Mouse (Mus musculus): ENCODE data around the gene Il6st. TPM values are rescaled to one million over a fixed set of nuclear protein-coding genes. Genes with fewer than 3 reads are reported as not detected.

The Il6st gene
- polyA plus RNA-seq, 1 experiment, result 65.0 TPM

DNA sequence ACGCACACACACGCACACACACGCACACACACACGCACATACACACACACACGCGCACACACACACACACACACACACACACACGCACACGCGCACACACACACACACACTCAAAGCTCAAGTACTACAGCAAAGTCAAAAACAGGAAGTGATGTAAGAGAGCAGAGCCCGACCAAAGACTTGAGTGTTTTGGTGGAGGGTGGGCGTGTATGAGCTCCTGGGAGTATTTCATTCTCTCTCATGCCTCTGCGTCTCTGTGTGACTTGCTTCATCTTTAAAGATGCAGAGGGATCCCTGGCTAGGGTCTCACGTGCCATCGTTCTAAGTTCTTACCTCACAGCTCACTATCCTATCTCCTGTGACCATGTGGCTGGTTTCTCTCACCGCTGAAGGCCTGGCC is 36.3 kb upstream of the Il6st start:
- H3K4me1 ChIP-seq (ENCODE audit: control insufficient read depth, insufficient read depth, low read length), result peaks cover 1% of the 10 kb centered on the region
- no peak for TF ChIP-seq CTCF (IDR thresholded peaks at IDR 0.05; ENCODE audit: low read depth, low read length)
- TF ChIP-seq POLR2A (IDR thresholded peaks at IDR 0.05; ENCODE audit: insufficient read depth, low read length), result no peak
- no peak for TF ChIP-seq EP300 (IDR thresholded peaks at IDR 0.05; ENCODE audit: insufficient read depth, low read depth, low read length)
- H3K27ac ChIP-seq (ENCODE audit: insufficient read depth, low read length), result no peak overlapping the region
- H3K9ac ChIP-seq (ENCODE audit: low read depth, poor library complexity, severe bottlenecking), result no peak overlapping the region
- no peak overlapping the region for H3K4me3 ChIP-seq (ENCODE audit: low read depth, low read length)
- no peaks in the 10 kb centered on the region for H3K9me3 ChIP-seq (replicated peaks; ENCODE audit: control insufficient read depth, insufficient read depth, low read length, poor library complexity, severe bottlenecking)
- no peaks in the 10 kb centered on the region for H3K27me3 ChIP-seq (ENCODE audit: control insufficient read depth, insufficient read depth, low read length, poor library complexity, severe bottlenecking)
- H3K36me3 ChIP-seq (ENCODE audit: control insufficient read depth, insufficient read depth, low read length, poor library complexity, severe bottlenecking), result no peaks in the 10 kb centered on the region

DNA sequence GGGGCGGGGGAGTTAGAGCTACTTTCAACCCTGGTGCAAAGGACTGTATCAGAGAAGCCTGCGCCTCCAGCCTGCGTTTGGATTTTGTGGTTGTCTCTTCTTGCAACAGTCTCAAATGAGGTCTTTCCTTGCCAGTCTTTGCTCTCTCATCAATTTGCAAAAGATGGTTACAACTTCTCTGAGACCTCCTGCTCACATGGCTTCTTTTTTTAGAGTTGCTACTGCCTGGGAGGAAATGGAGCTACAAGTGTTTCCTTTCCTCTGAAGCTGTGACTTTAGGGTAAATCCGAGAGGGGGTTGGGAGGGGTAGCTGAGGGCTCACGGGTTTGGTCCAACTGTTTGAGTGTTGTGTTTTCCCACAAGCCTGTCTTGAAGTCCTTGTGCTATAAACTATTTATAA is 30.6 kb upstream of the Il6st start:
- no peaks in the 10 kb centered on the region for H3K36me3 ChIP-seq (ENCODE audit: control insufficient read depth, insufficient read depth, low read length, poor library complexity, severe bottlenecking)
- no peak overlapping the region for H3K4me3 ChIP-seq (ENCODE audit: low read depth, low read length)
- TF ChIP-seq EP300 (IDR thresholded peaks at IDR 0.05; ENCODE audit: insufficient read depth, low read depth, low read length) (no peak), POLR2A (IDR thresholded peaks at IDR 0.05; ENCODE audit: insufficient read depth, low read length) (no peak), CTCF (IDR thresholded peaks at IDR 0.05; ENCODE audit: low read depth, low read length) (no peak)
- H3K27ac ChIP-seq (ENCODE audit: insufficient read depth, low read length), result no peak overlapping the region
- no peaks in the 10 kb centered on the region for H3K27me3 ChIP-seq (ENCODE audit: control insufficient read depth, insufficient read depth, low read length, poor library complexity, severe bottlenecking)
- no peaks in the 10 kb centered on the region for H3K4me1 ChIP-seq (ENCODE audit: control insufficient read depth, insufficient read depth, low read length)
- H3K9ac ChIP-seq (ENCODE audit: low read depth, poor library complexity, severe bottlenecking), result no peak overlapping the region
- H3K9me3 ChIP-seq (replicated peaks; ENCODE audit: control insufficient read depth, insufficient read depth, low read length, poor library complexity, severe bottlenecking), result no peaks in the 10 kb centered on the region

DNA sequence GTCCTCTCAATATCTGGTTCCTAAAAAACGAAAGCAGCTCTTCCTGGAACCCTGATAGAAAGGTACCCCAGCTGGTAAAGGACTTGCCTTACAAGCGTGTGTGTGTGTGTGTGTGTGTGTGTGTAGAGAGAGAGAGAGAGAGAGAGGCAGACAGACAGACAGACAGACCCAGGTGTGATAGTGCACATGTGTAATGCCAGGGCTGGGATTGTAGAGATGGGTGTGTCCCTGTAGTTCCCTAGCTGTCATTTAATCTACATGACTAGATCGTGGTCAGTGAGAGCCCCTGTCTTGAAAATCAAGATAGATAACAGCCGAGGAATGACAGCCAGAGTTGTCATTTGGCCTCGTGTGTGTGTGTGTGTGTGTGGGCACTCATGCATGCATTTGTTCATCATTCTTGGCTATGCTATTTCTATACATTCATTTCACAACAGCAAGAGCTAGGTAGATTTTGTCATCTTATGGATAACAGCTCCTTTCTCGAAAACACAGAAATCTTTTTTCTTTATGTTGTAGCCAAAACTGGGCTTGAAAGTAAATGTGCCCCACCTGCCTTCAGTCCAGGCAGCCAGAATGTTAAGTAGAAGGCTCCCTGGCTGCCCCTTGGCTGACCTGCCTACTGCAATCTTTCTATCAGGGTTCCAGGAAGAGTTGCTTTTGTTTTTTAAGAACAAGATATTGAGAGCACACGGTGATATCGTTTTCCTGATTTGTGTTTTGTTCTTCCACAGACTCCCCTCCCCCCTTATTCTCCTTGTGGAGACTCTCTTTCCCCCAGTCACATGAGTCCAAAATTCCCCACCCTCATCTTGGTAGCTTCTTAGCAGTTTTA is 28.4 kb upstream of the Il6st start:
- Histone ChIP-seq H3K36me3 (ENCODE audit: control insufficient read depth, insufficient read depth, low read length, poor library complexity, severe bottlenecking) (no peaks in the 10 kb centered on the region), H3K4me1 (ENCODE audit: control insufficient read depth, insufficient read depth, low read length) (peaks cover 4% of the 10 kb centered on the region), H3K27ac (ENCODE audit: insufficient read depth, low read length) (no peak overlapping the region), H3K4me3 (ENCODE audit: low read depth, low read length) (no peak overlapping the region), H3K9ac (ENCODE audit: low read depth, poor library complexity, severe bottlenecking) (no peak overlapping the region), H3K9me3 (replicated peaks; ENCODE audit: control insufficient read depth, insufficient read depth, low read length, poor library complexity, severe bottlenecking) (no peaks in the 10 kb centered on the region), H3K27me3 (ENCODE audit: control insufficient read depth, insufficient read depth, low read length, poor library complexity, severe bottlenecking) (no peaks in the 10 kb centered on the region)
- TF ChIP-seq POLR2A (IDR thresholded peaks at IDR 0.05; ENCODE audit: insufficient read depth, low read length), result no peak
- no peak for TF ChIP-seq EP300 (IDR thresholded peaks at IDR 0.05; ENCODE audit: insufficient read depth, low read depth, low read length)
- TF ChIP-seq CTCF (IDR thresholded peaks at IDR 0.05; ENCODE audit: low read depth, low read length), result no peak

DNA sequence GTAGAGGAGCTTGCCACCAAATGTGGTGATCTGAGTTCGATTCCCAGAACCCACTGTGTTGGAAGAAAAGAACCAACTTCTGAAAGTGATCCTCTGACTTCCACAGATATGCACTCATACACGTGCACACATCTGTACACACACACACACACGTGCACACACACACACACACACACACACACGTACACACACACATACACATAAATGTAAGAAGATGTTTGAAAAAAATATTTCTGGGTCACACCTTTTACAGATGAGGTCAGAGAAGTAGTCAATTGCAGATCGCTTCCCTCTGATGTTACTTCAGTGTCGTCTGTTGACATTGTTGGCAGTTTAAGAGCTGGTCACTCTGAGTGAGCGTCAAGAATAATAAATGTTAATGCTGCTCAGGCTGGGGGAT is 27.6 kb upstream of the Il6st start:
- H3K9ac ChIP-seq (ENCODE audit: low read depth, poor library complexity, severe bottlenecking), result no peak overlapping the region
- no peak overlapping the region for H3K4me3 ChIP-seq (ENCODE audit: low read depth, low read length)
- H3K36me3 ChIP-seq (ENCODE audit: control insufficient read depth, insufficient read depth, low read length, poor library complexity, severe bottlenecking), result no peaks in the 10 kb centered on the region
- no peaks in the 10 kb centered on the region for H3K27me3 ChIP-seq (ENCODE audit: control insufficient read depth, insufficient read depth, low read length, poor library complexity, severe bottlenecking)
- TF ChIP-seq POLR2A (IDR thresholded peaks at IDR 0.05; ENCODE audit: insufficient read depth, low read length), result no peak
- no peak for TF ChIP-seq CTCF (IDR thresholded peaks at IDR 0.05; ENCODE audit: low read depth, low read length)
- TF ChIP-seq EP300 (IDR thresholded peaks at IDR 0.05; ENCODE audit: insufficient read depth, low read depth, low read length), result no peak
- no peaks in the 10 kb centered on the region for H3K9me3 ChIP-seq (replicated peaks; ENCODE audit: control insufficient read depth, insufficient read depth, low read length, poor library complexity, severe bottlenecking)
- H3K27ac ChIP-seq (ENCODE audit: insufficient read depth, low read length), result no peak overlapping the region
- H3K4me1 ChIP-seq (ENCODE audit: control insufficient read depth, insufficient read depth, low read length), result peaks cover 6% of the 10 kb centered on the region

DNA sequence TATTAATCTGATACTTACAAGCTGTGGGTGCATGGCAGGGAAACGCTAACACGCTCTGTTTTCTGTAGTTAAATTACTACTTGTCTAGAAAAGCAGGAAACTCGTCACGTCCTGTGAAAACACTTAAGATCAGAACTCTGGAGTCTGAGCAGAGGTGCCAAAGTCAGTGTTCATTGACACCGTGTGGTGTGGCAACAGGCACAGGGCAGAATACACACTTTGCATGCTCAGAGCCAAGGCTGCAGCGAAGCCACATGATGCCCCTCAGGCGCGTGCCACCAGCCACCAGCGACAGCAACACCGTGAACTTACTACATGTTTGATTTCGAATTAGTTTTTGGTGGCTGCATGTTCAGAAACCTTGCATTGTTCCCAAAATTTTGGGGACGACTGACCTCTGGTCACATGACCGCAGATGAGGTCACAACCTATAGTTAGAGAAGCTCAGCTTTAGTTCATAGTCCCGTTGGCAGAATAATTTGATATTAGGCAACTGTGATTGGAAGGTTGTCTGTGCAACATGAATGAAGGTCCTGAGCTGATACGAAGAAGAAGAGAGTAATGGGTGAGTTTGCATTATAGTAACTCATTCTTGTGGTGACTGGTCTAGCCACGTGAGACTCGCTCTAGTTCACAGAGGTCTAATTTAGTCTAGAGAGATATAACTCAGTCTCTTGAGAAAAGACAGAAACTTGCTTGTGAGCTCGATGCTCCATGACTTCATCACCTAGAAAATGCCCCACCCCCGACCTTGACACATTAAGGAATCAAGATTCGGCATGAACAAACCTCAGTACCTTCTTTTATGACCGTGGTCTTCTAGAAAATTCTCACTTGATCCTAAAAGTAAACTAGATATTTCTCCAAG is 25.6 kb upstream of the Il6st start:
- H3K36me3 ChIP-seq (ENCODE audit: control insufficient read depth, insufficient read depth, low read length, poor library complexity, severe bottlenecking), result no peaks in the 10 kb centered on the region
- no peak overlapping the region for H3K9ac ChIP-seq (ENCODE audit: low read depth, poor library complexity, severe bottlenecking)

More for the DNA sequence above, 25.6 kb upstream of the Il6st start:
- Histone ChIP-seq H3K27me3 (ENCODE audit: control insufficient read depth, insufficient read depth, low read length, poor library complexity, severe bottlenecking) (no peaks in the 10 kb centered on the region), H3K4me3 (ENCODE audit: low read depth, low read length) (no peak overlapping the region), H3K27ac (ENCODE audit: insufficient read depth, low read length) (no peak overlapping the region), H3K4me1 (ENCODE audit: control insufficient read depth, insufficient read depth, low read length) (peaks cover 6% of the 10 kb centered on the region), H3K9me3 (replicated peaks; ENCODE audit: control insufficient read depth, insufficient read depth, low read length, poor library complexity, severe bottlenecking) (no peaks in the 10 kb centered on the region)
- TF ChIP-seq EP300 (IDR thresholded peaks at IDR 0.05; ENCODE audit: insufficient read depth, low read depth, low read length) (no peak), CTCF (IDR thresholded peaks at IDR 0.05; ENCODE audit: low read depth, low read length) (no peak), POLR2A (IDR thresholded peaks at IDR 0.05; ENCODE audit: insufficient read depth, low read length) (no peak)
